Mouse (Mus musculus): ENCODE results near the gene Flot1.

Gene Flot1

DNA sequence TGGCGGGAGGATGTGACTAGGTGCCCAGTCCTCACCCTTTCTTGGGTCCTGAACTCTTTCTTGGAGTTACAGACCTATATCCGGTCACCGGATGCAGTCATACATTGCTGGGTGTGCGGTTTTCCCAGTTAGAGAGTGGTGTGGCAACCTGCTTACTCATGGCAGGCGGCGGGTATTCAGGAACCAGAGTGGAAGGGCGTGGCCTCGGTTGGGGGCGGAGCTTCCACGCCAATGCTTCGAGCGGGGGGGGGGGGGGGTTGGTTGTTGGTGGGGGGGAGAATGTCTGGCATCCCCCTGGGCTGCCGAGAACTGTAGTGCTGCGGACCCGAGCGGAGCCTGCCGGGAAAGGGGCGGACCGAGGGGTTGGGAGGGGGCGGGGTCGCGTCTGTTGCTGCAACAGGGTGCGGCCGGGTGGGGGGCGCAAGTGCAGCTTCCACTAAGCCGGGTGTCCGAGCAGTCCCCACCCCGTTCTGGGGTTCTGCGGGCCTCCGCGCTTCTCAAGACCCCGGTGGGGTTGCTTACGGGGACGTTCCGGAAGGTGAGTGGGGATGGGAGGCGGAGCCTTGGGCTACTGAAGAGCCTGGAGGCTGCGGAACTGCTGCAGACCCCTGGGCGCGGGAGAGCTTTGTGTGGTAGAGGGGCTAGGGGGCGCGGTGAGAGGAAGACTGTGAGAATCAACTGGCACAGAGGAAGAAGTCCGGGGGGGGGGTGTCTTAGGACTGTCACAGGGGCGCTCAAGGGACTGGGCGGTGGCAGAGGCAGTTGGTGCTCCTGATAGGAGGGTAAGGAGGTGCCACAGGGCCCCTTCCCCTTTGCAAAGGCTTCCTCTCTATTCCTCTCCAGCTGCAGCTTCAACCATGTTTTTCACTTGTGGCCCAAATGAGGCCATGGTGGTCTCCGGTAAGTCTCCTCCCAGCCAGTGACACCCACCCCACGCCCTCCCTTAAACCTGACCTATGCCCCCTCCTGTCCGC is at the start of gene Flot1:
TSS of gene Flot1 (plus strand) at position 267 of the 974 bp plus-strand sequence.
- DNase-seq (ENCODE audit: low read depth, low spot score), result no peak

DNA sequence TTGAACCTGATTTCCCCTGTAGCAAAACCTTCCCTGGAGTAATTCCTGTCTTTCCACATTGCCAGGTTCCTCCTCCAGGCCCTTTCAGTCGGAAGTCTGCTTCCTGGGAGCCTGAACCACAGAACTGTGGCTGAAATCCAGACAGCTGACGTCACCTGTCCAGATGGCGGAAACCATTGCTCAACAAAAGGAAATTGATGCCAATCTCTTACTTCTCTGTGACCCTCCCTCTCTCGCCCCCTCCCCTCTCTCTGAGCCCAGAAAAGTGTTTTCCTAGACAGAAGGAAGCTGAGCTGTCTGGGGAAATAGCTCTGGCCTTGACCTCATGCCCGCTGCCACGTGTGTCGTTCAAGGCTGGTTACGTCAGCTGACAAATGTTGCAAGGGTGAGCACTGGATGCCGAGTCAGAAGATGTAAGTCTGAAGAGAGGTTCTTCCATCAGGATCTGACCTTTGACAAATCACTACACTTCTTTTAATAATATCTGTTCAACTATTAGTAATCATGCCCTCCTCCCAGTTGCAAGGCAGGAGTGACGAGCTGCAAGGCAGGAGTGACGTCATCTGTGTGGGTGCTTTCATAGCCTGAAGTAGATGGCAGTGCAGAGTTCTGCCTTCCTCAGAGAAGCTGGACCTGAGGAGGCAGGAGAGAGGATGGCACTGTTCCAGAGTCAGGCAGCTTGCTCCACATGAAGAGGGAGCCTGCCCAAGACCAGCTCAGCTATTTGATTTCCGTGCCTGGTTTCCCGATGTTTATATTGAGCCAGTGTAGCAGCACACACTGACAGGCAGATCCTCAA is 46.0 kb upstream of the Flot1 start:
- DNase-seq (ENCODE audit: low read depth, low spot score), result no peak

DNA sequence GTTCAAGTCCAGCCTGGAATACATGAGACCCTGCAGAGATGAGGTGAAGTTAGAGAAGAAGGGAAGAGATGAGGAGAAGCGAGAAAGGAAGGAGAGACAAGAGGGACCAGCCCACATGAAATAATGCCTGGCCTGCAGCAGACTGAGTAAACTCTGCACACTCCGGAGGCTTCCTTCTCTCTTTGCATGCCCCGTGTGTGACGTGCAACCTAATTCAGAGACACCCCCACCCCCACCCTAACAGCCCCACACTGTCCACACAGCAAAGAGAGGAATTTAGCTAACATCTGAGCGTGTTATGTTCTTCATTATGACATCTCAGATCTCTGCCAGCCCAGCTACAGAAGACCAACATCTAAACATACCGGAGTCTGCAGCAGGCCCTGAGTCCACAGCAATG is 44.1 kb upstream of the Flot1 start:
- no peak for DNase-seq (ENCODE audit: low read depth, low spot score)

DNA sequence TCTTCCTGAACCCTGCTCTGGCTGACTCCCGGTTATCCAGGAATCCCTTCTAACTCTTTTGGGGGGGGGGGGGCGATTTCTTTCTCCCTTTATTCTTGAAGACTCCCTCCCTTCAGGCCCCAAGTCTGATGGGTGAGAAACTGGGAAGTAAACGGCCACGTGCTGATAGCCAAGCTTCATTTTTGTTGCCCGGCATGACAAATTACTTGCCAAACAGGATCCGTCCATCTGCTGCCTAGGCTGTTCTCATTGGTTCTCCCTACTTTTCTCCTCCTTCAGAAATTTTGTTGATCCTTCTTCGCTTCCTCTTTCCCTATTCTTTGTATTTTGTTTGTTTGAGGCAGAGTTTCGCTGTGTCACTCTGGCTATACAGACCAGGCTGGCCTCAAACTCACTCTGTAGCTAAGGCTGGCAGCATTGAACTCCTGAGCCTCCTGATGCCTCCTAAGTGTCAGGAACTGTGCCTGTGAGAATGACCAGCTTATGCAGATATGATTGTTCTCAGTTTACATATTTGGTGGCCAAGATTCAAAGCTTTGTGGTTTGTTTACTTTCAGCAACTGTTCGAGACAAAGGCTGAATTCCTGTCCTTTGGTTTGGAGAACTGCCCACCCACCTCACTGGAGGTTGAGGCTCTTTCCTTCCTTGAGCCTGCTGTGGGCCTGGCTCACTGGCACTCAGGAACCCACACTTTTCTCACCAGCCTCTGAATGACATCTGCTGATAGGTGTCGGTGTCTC is 43.4 kb upstream of the Flot1 start:
- no peak for DNase-seq (ENCODE audit: low read depth, low spot score)

DNA sequence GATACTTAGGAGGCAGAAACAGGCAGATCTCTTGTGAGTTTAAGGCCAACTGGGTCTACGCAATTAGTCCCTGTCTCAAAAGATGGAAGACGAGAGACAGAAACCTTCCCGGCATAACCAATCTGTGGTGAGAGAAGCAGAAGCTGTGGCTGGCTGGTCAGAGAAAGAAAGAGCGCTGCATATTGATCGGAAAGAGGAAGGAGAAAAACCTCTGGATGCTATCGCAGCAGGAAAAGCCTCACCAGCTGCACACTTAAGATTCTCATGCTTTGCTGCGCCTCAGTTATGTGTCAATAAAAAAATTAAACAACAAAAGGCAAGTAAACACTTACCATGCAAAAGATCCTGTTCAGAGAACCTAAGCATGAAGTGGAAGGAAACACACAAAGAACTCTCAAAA is 42.7 kb upstream of the Flot1 start:
- no peak for DNase-seq (ENCODE audit: low read depth, low spot score)

DNA sequence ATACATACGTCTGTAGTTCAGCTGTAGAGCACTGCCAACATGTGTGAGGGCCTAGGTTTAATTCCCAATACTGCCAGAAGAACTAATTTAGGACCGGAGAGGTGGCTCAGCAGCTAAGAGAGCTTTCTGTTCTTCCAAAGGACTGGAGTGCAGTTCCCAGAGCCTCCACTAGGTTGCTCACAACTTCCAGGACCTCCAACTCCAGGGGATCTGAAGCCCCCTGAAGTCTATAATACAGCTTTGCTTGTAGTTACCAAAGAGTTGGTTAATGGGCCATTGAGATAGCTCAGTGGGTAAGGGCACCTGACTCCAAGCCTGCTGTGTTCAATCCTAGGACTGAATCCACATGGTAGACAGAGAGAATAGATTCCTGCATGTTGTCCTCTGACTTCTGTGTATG is 40.6 kb upstream of the Flot1 start:
- DNase-seq (ENCODE audit: low read depth, low spot score), result no peak

DNA sequence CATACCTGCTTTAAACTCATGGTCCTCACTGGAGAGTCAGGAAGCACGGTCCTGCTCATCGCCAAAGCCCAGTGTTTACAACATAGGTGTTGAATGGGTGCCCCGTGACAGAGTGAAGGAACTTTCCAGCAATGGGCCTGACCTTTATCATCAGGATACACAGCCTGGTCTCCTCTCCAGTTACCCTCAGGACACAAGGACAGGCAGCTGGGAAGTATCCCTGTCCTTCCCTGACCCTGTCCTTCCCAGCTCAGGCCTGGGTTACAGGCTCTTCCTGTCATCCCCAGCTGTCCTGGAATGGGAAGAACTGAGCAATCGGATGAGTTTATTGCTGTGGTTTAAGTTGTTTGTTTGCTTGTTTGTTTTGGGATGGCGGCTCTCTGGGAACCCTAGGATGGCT is 40.1 kb upstream of the Flot1 start:
- DNase-seq (ENCODE audit: low read depth, low spot score), result no peak

DNA sequence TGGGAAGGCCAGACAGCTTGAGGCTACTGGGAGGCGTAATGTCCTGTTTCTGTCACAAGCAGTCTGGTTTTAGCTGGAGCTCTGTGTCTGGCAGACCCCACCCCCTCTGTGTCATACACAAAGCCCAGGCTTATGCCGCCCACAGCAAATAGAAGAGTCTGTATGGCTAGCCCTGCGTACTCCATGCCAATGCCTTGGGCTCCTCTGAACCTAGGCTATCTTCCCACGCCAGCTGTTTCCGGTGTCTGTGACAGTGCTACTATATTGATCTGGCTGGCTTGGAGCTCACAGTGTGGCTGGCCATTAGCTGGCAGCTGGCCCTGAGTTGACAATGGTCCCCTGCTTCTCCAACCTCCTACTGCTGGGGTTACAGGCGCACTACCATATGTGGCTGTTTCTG is 39.1 kb upstream of the Flot1 start:
- DNase-seq (ENCODE audit: low read depth, low spot score), result no peak

DNA sequence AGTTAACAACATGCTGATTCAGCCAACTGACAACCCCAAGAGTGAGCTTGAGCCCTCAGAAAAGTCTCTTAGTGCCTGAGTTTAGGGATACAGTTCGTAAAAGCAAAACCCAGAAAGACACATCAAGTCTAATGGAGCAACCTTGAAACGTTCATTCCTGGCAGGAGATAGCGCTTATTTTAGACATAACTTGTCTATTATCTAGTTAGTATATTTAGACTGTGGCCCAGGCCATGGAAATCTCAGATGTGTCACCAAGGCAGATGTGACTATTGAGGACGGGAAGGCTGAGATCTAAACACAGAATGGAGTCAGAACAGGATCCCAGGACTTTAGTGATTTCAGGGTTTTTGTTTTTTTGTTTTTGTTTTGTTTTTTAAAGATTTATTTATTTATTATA is 37.9 kb upstream of the Flot1 start:
- DNase-seq (ENCODE audit: low read depth, low spot score), result no peak

DNA sequence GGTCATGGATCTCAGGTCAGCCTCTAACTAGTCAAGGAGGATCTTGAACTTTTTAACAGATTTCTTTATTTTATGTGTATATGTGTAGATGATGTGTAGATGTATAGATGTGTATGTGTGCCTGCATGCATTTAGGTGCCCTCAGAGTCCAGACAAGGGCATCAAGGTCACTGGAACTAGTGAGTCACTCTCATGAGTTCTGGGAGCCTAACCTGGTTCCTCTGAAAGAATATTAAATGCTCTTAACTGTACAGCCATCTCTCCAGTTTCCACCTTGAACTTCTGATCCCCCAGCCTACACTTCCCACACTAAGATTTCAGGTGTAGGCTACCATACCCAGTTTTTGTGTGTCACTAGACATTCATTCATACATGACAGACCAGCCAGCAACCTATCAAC is 35.5 kb upstream of the Flot1 start:
- no peak for DNase-seq (ENCODE audit: low read depth, low spot score)

DNA sequence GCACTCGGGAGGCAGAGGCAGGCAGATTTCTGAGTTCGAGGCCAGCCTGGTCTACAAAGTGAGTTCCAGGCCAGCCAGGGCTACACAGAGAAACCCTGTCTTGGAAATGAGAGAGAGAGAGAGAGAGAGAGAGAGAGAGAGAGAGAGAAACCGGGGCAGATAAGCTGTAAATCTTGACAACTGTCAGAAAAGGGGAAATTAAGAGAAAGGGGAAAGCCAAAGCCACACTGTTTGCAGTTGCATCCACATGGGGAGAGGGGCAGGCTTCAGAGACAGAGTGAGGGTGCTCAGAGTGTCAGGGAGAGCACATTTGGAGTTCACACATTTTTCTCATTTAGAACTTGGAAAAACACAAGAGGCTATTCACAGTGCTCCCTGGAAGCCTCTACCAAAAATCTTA is 35.0 kb upstream of the Flot1 start:
- DNase-seq (ENCODE audit: low read depth, low spot score), result no peak

DNA sequence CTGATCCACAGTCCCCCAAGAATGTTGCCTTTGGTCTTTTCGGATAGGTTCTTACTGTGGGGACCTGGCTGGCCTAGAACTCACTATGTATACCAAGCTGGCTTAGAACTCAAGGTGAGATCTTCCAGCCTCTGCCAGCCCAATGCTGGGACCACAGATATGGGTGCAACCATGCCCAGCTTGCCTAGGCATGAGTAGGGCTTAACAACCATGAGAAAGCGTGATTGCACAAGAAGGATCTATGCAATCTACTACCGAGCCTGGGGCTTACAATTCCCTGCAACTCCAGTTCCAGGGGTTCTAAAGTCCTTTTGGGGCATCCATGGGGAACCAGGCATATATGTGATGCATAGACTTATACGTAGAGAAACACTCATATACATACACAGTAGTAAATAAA is 32.1 kb upstream of the Flot1 start:
- DNase-seq (ENCODE audit: low read depth, low spot score), result no peak

DNA sequence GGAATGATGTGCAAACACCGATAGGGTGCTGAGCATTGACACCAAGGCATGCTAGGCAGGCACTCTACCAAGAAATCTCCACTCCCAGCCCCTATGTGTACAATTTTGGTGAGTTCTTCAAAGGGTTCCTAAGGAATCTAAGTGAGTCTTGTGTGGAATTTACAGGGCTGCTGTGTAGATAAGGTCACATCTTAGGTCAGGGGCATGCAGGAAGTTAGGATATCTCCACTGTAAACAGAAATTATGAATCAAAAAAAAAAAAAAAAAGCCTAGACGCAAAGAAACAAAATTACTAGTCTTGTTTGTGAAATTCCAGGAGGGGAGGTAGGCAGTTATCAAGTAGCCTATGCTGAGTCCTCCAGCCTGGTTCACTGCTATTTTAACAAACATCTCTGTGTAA is 30.2 kb upstream of the Flot1 start:
- no peak for DNase-seq (ENCODE audit: low read depth, low spot score)

DNA sequence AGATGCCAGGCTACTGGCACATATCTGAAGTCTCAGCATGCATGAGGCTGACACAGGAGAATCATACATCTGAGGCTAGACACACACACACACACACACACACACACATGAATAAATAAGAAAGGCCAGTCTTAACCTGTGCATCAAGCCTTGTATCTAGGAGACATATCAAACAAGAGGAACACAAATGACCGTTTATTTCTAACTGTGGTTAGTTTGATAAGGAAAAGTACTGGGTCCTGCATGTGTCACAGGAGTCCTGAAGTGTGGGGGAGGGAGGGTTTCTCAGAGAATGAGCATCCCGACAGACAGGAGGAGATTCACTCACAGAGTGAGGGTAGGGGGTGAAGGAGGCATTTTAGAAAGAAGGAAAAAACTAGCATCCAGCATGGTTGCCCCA is 27.9 kb upstream of the Flot1 start:
- DNase-seq (ENCODE audit: low read depth, low spot score), result no peak

DNA sequence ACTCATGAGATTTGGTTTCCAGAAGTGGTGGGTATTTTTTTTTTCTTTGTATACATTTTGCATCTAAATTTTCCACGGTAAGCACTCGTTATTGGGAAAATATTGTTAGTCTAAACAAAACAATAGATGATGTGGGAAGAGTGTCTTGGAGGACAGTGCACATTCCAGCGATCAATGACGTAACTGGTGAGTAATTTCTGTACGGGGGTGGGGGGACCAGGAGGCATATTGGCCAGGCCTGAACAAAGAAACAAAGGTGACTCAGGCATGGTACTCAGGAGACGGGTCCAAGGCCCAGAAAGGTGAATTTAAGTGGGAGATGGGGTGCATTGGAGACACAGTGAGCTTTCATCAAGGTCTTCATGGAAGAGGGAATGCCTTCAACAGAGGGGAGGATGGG is 27.4 kb upstream of the Flot1 start:
- no peak for DNase-seq (ENCODE audit: low read depth, low spot score)

DNA sequence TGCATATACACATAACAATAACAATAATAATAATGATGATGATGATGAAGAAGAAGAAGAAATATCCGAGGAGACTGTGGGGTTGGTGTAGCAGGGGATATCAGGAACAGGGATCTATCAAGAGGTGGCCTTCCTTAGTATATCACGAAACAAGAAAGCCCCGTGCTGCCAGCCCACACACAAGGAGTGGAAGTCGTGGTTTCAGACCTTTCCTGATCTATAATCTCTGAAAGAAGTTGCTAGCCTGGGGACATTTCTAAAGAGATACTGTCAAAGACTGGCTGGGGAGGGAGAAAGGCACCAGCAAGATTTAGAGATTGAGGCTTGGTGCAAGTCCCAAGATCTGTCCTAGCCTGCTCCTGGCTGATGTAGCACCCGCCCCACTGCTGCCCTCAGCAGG is 26.2 kb upstream of the Flot1 start:
- DNase-seq (ENCODE audit: low read depth, low spot score), result no peak

DNA sequence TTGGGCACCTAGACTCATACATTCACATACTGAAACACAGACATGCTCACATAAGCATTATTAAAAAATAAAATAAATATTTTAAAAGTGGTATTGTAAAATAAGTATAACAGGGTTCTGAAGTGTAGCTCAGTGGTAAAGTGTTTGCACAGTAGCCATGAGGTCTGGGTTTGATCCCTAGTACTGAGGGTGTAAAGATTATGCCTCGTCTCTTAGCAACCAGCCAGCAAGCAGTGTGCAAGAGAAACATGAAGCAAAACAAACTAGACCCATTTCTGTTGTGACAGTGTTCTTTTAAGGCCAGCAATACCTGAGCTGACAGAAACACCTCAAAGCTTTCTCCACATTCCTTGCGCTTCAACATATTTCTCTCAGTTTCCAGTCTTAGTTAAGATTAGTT is 22.1 kb upstream of the Flot1 start:
- DNase-seq (ENCODE audit: low read depth, low spot score), result no peak

DNA sequence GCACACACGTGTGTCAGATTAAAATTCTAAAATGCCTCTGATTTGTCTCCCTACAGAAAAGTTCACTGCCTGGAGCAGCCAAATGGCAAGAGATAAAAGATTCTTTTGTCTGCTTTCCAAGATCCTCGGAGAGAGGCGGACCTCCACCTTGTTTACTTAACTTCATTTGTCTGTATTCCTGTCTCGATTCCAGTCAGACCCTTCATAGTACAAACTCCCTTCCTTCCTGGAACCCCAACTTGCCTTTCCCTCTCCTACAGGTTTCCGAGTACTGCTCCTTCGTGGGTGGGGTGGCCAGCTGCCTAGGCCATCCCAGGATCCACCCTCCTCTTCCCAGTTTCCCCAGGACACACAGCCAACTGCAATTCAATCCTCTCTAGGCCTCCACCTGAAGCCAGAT is 20.0 kb upstream of the Flot1 start:
- no peak for DNase-seq (ENCODE audit: low read depth, low spot score)

DNA sequence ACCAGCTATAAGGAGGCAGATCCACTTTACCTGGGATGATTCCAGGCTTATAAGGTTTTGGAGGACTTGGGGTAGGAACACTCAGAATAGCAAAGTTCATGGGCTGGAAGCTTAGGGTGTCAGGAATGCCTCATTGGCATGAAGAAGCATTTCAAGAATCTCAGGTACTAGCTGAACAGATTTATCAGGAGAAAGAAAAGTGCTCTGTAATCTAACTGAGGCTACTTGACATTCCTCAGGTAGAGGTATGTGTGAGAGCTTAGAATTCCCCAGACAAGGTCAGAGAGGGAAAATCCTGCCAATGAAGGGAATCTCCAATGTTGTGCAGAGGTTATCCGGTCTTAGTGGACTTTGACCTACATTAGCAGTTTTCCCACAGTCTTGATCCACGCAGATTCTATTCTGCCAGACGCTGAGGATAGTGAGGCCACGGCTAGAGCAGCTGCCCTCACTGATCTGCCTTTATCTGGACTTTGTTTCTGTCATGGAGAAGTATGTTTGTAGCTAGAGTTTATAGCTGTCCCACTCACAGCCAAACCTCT is 19.1 kb upstream of the Flot1 start:
- DNase-seq (ENCODE audit: low read depth, low spot score), result no peak

DNA sequence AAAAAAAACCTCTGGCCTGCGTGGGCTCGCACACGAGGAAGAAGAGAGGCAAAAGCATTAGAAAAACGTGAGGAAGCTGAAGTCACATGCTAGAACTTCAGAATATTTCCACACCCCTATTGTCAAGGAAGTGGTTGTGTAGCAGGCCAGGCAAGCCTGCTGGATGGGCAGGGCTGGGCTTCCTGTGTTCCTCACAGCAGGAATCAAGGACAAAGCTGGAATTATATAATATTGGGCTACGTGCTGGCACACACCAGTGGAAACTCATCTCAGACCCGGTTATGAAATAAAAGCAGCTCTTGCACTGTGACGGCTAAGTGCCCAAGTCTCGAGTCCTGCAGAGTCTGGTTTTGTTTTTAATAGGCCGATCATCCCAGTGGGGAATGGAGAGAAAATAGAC is 15.0 kb upstream of the Flot1 start:
- no peak for DNase-seq (ENCODE audit: low read depth, low spot score)

DNA sequence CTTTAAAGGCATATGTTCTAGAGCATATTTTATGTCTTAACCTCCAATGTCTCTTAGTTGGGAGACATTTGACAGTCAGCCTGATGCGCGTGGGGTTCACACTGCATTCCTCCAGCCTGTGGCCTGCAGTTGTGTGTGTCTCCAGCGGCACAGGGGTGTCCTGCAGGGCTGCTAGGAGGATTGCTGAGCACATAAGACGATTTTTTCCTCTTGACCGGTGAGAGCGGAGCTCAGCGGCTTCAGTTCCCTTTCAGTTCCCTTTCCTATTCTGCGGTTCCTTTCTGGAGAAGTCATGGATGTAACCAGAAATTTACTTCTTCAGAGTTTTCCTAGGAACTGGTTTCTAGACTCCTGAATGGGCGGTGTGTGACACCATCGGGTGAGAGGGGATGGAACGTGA is 13.6 kb upstream of the Flot1 start:
- DNase-seq (ENCODE audit: low read depth, low spot score), result no peak

Measured in WW6 (cell line).